Mouse (Mus musculus) erythroblast, embryonic 14.5 days (primary cell): ENCODE results near the gene Rnf150. TPM values are rescaled to one million over a fixed set of nuclear protein-coding genes. Genes with fewer than 3 reads are reported as not detected.

Source experiments
- H3K27me3 ChIP-seq: 2 replicates; pipeline ENCODE4 v1.6.1; 2012; ENCODE audit warnings: inconsistent platforms; ENCODE audit not compliant: control insufficient read depth
- H3K36me3 ChIP-seq: 2 replicates; pipeline ENCODE4 v1.6.1; 2012; ENCODE audit warnings: mild to moderate bottlenecking, inconsistent platforms; ENCODE audit not compliant: control insufficient read depth
- H3K4me1 ChIP-seq: 2 replicates; pipeline ENCODE4 v1.6.1; 2012; ENCODE audit warnings: inconsistent platforms; ENCODE audit not compliant: control insufficient read depth
- H3K4me3 ChIP-seq: replicated peaks from 2 replicates; pipeline ENCODE3; 2012; ENCODE audit warnings: moderate library complexity, mild to moderate bottlenecking, inconsistent platforms
- H3K9me3 ChIP-seq: 2 replicates; pipeline ENCODE4 v1.6.1; 2012; ENCODE audit warnings: low read length, inconsistent platforms, mixed read lengths; ENCODE audit not compliant: control insufficient read depth
- GATA1 ChIP-seq: IDR thresholded peaks from 2 replicates; pipeline ENCODE4 v1.6.1; 2012; ENCODE audit warnings: low read length, inconsistent platforms, mixed read lengths
- TAL1 ChIP-seq: IDR thresholded peaks from 3 replicates; pipeline ENCODE4 v1.6.1; 2012; ENCODE audit warnings: low read length, inconsistent platforms, mixed read lengths
- polyA plus RNA-seq: library from polyadenylated mRNA; stranded (reverse); fragments of >175 nt; gene quantifications from 2 replicates; pipeline ENCODE4 v1.2.3, GENCODE M21; 2012

Gene Rnf150
- polyA plus RNA-seq, 1 experiment: not detected

- H3K9me3 ChIP-seq: no peaks in the 10 kb centered on the region
- no peaks in the 10 kb centered on the region for H3K36me3 ChIP-seq
- H3K4me3 ChIP-seq: no peak overlapping the region
- no peaks in the 10 kb centered on the region for H3K4me1 ChIP-seq
- TF ChIP-seq GATA1: no peak
- no peak for TF ChIP-seq TAL1
- H3K27me3 ChIP-seq: peaks cover 12% of the 10 kb centered on the region
Measured at GRCm38 (mm10) chr8:82858541-82859342, 4.4 kb upstream of the Rnf150 start.

GRCm38 (mm10) chr8:82859343-82859620 is 3.9 kb upstream of the Rnf150 start:
- Histone ChIP-seq H3K4me3 (no peak overlapping the region), H3K27me3 (peaks cover 17% of the 10 kb centered on the region), H3K4me1 (no peaks in the 10 kb centered on the region; the same call in 1 of the 2 replicates), H3K9me3 (no peaks in the 10 kb centered on the region), H3K36me3 (no peaks in the 10 kb centered on the region)
- TF ChIP-seq TAL1 (no peak), GATA1 (no peak)

- Histone ChIP-seq H3K36me3 (no peaks in the 10 kb centered on the region), H3K4me1 (no peaks in the 10 kb centered on the region; the same call in 1 of the 2 replicates), H3K9me3 (no peaks in the 10 kb centered on the region), H3K4me3 (peak overlapping the region; percentile 43), H3K27me3 (peaks cover 34% of the 10 kb centered on the region)
- TF ChIP-seq TAL1 (no peak), GATA1 (no peak)
Measured at GRCm38 (mm10) chr8:82863745-82864520, 777 bp downstream of the Rnf150 start.

- H3K27me3 ChIP-seq: peaks cover 34% of the 10 kb centered on the region
- peak overlapping the region; percentile 43 for H3K4me3 ChIP-seq
- H3K9me3 ChIP-seq: no peaks in the 10 kb centered on the region
- H3K4me1 ChIP-seq: no peaks in the 10 kb centered on the region; the same call in 1 of the 2 replicates
- TF ChIP-seq TAL1: no peak
- no peak for TF ChIP-seq GATA1
- H3K36me3 ChIP-seq: no peaks in the 10 kb centered on the region
Measured at GRCm38 (mm10) chr8:82864521-82864818, 1.3 kb downstream of the Rnf150 start.

GRCm38 (mm10) chr8:82865239-82865638 is 2.1 kb downstream of the Rnf150 start:
- Histone ChIP-seq H3K9me3 (no peaks in the 10 kb centered on the region), H3K4me3 (no peak overlapping the region), H3K27me3 (peaks cover 34% of the 10 kb centered on the region), H3K4me1 (no peaks in the 10 kb centered on the region; the same call in 1 of the 2 replicates), H3K36me3 (no peaks in the 10 kb centered on the region)
- TF ChIP-seq TAL1 (no peak), GATA1 (no peak)

GRCm38 (mm10) chr8:82866251-82866650 is 3.1 kb downstream of the Rnf150 start:
- TF ChIP-seq TAL1 (no peak), GATA1 (no peak)
- no peaks in the 10 kb centered on the region; the same call in 1 of the 2 replicates for H3K4me1 ChIP-seq
- no peak overlapping the region for H3K4me3 ChIP-seq
- H3K36me3 ChIP-seq: no peaks in the 10 kb centered on the region
- peaks cover 34% of the 10 kb centered on the region for H3K27me3 ChIP-seq
- no peaks in the 10 kb centered on the region for H3K9me3 ChIP-seq

GRCm38 (mm10) chr8:82870840-82871490 is 7.8 kb downstream of the Rnf150 start:
- TF ChIP-seq TAL1: no peak
- no peak for TF ChIP-seq GATA1
- Histone ChIP-seq H3K9me3 (no peaks in the 10 kb centered on the region), H3K27me3 (no peaks in the 10 kb centered on the region; the same call in 1 of the 2 replicates), H3K4me3 (no peak overlapping the region), H3K4me1 (no peaks in the 10 kb centered on the region), H3K36me3 (no peaks in the 10 kb centered on the region)

GRCm38 (mm10) chr8:82871986-82872385 is 8.8 kb downstream of the Rnf150 start:
- H3K4me3 ChIP-seq: no peak overlapping the region
- H3K9me3 ChIP-seq: no peaks in the 10 kb centered on the region
- H3K4me1 ChIP-seq: no peaks in the 10 kb centered on the region
- TF ChIP-seq GATA1 (no peak), TAL1 (no peak)
- no peaks in the 10 kb centered on the region for H3K36me3 ChIP-seq
- no peaks in the 10 kb centered on the region for H3K27me3 ChIP-seq

GRCm38 (mm10) chr8:82874102-82874501 is 10.9 kb downstream of the Rnf150 start:
- Histone ChIP-seq H3K4me1 (no peaks in the 10 kb centered on the region), H3K27me3 (no peaks in the 10 kb centered on the region), H3K9me3 (no peaks in the 10 kb centered on the region), H3K4me3 (no peak overlapping the region), H3K36me3 (no peaks in the 10 kb centered on the region)
- no peak for TF ChIP-seq GATA1
- TF ChIP-seq TAL1: no peak
